ENCODE assay signal across 19 mouse cellular contexts in the genomic region with DNA sequence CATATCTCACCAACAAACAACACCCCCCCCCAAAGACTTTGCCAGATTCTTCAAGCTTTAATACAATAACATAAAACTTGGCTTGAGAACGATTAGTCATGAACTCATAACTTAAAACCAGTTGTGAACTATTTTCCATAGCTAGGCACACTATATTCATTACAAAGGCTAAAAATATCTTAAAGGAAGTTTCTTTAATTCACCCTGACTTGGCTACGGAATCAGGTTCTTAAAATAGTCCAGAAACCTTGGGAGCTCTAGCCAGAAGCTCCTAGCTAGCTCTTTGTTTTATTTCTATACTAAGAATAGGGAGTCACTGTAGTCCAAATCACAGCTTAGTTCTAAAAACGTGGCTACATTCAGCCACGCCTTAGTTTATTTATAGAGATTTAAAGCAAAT. TPM values are rescaled to one million over a fixed set of nuclear protein-coding genes. Genes with fewer than 3 reads are reported as not detected.
DNase-seq lines count a peak whose midpoint lies in the region; ATAC-seq and TF ChIP-seq lines count a peak whose summit lies in the region.
"Had no signal": no experiment of that assay in that cellular context is flagged by ENCODE, and none has a peak within 500 bp of the region (broad histone marks: within the 10 kb centered on the region; RNA-seq: fewer than 3 reads in every experiment).

No protein-coding gene starts in this region.

- intact Hi-C loops in heart, postnatal 25 days (cut with DNase I), result no loop called here

- peaks cover 6% of the 10 kb centered on the region; the same call in 1 of the 2 replicates for H3K36me3 ChIP-seq in midbrain, embryonic 11.5 days (ENCODE audit: control insufficient read depth, insufficient read depth, low read length)
- H3K36me3 ChIP-seq in midbrain, postnatal 0 days (ENCODE audit: insufficient read depth, low read length), result peaks cover 13% of the 10 kb centered on the region

- H3K4me3 ChIP-seq in midbrain, embryonic 11.5 days (ENCODE audit: low read depth, low read length), result no peak overlapping the region
- H3K4me3 ChIP-seq in midbrain, postnatal 0 days (ENCODE audit: low read depth, low read length), result no peak overlapping the region
- H3K4me3 ChIP-seq in embryonic fibroblast, embryonic 13.5 days (ENCODE audit: insufficient read depth, low read length), result no peak overlapping the region
- H3K4me3 ChIP-seq: forebrain, embryonic 15.5 days; intestine, embryonic 15.5 days; liver, embryonic 12.5 days; midbrain, embryonic 13.5 days had no signal

- no peaks in the 10 kb centered on the region for H3K27me3 ChIP-seq in midbrain, embryonic 11.5 days (ENCODE audit: control insufficient read depth, insufficient read depth, low read length)
- H3K27me3 ChIP-seq in midbrain, postnatal 0 days (ENCODE audit: insufficient read depth, low read length), result no peaks in the 10 kb centered on the region
- H3K27me3 ChIP-seq: forebrain, embryonic 15.5 days; intestine, embryonic 15.5 days; liver, embryonic 12.5 days; midbrain, embryonic 13.5 days; Patski had no signal

- no peaks in the 10 kb centered on the region for H3K9me3 ChIP-seq in midbrain, embryonic 11.5 days (ENCODE audit: control insufficient read depth, low read length)
- H3K9me3 ChIP-seq in midbrain, postnatal 0 days (ENCODE audit: low read length), result no peaks in the 10 kb centered on the region
- H3K9me3 ChIP-seq: forebrain, embryonic 15.5 days; intestine, embryonic 15.5 days; liver, embryonic 12.5 days; midbrain, embryonic 13.5 days had no signal

- 88% methylated on average over 4 of the region's 4 CpGs for WGBS in midbrain, embryonic 11.5 days
- 83% methylated on average over 4 of the region's 4 CpGs for WGBS in midbrain, postnatal 0 days

- H3K27ac ChIP-seq in midbrain, embryonic 11.5 days (ENCODE audit: low read depth, low read length), result no peak overlapping the region
- no peak overlapping the region for H3K27ac ChIP-seq in midbrain, postnatal 0 days (ENCODE audit: low read depth, low read length)
- peak overlapping the region; percentile 66 for H3K27ac ChIP-seq in embryonic fibroblast, embryonic 13.5 days (ENCODE audit: insufficient read depth, low read length)
- H3K27ac ChIP-seq: forebrain, embryonic 15.5 days; hindbrain, embryonic 14.5 days; intestine, embryonic 15.5 days; liver, embryonic 12.5 days; midbrain, embryonic 13.5 days had no signal

- 0 out of 2 replicates have a peak, but pooled peaks cover 2% of the 10 kb centered on the region for H3K4me1 ChIP-seq in midbrain, embryonic 11.5 days (ENCODE audit: control insufficient read depth, insufficient read depth, low read length)
- H3K4me1 ChIP-seq in midbrain, postnatal 0 days (ENCODE audit: insufficient read depth, low read length), result no peaks in the 10 kb centered on the region
- H3K4me1 ChIP-seq in embryonic fibroblast, embryonic 13.5 days (ENCODE audit: control insufficient read depth, insufficient read depth, low read length), result no peaks in the 10 kb centered on the region; the same call in 1 of the 2 replicates
- H3K4me1 ChIP-seq: intestine, embryonic 15.5 days had no signal

- H3K9ac ChIP-seq in midbrain, embryonic 11.5 days (ENCODE audit: low read length), result no peak overlapping the region
- H3K9ac ChIP-seq in midbrain, postnatal 0 days (replicated peaks; ENCODE audit: low read length, poor library complexity, severe bottlenecking), result no peak overlapping the region
- H3K9ac ChIP-seq: forebrain, embryonic 15.5 days; hindbrain, embryonic 14.5 days; intestine, embryonic 15.5 days; liver, embryonic 12.5 days; midbrain, embryonic 13.5 days had no signal

- no peak for TF ChIP-seq CTCF in midbrain, postnatal 0 days (IDR thresholded peaks at IDR 0.05)
- no peak for TF ChIP-seq CTCF in embryonic fibroblast, embryonic 13.5 days (IDR thresholded peaks at IDR 0.05; ENCODE audit: borderline replicate concordance, insufficient read depth, low read length)

- DNase-seq in heart, adult 9 months (ENCODE audit: low spot score in 2 of 2), result peak; percentile 36 to 49
- DNase-seq in heart, postnatal 25 days (ENCODE audit: low spot score), result no peak
- DNase-seq in midbrain, embryonic 11.5 days (ENCODE audit: low spot score, missing footprints), result peak; percentile 75
- no peak for DNase-seq in midbrain, postnatal 0 days (ENCODE audit: low spot score)
- DNase-seq in left cerebral cortex, adult 9 months (ENCODE audit: low spot score in 2 of 2), result no peak
- no peak for DNase-seq in c-Kit-positive CD71-positive TER-119-positive erythroid progenitor cells, embryonic 14.5 days (ENCODE audit: low spot score)
- DNase-seq: adrenal gland, postnatal 25 days; cerebellum, adult 9-10 months; kidney, adult 9 months; kidney, postnatal 25 days; lung, adult 2 months; thymus, postnatal 14 days had no signal

- ATAC-seq in midbrain, embryonic 11.5 days (ENCODE audit: low FRiP score), result no peak
- no peak for ATAC-seq in midbrain, postnatal 0 days (ENCODE audit: low FRiP score)
- ATAC-seq: forebrain, embryonic 15.5 days; intestine, embryonic 15.5 days; liver, embryonic 12.5 days; midbrain, embryonic 13.5 days; Patski had no signal

- no peak for TF ChIP-seq POLR2A in embryonic fibroblast, embryonic 13.5 days (IDR thresholded peaks at IDR 0.05; ENCODE audit: low read depth, low read length)

- H3K4me2 ChIP-seq in midbrain, embryonic 11.5 days, result no peak overlapping the region
- no peak overlapping the region for H3K4me2 ChIP-seq in midbrain, postnatal 0 days (ENCODE audit: low read depth, low read length, poor library complexity, severe bottlenecking)
- H3K4me2 ChIP-seq: forebrain, embryonic 15.5 days; hindbrain, embryonic 14.5 days; intestine, embryonic 15.5 days; liver, embryonic 12.5 days; midbrain, embryonic 13.5 days had no signal

RNA-seq across cellular contexts. Expression of gene Fkbp3, which starts 5.4 kb away (rescaled TPM):
- 100 to 1,000 TPM; 235 to 260 TPM for total RNA-seq in heart, postnatal 25 days (2021)
- polyA plus RNA-seq in midbrain, embryonic 11.5 days (2014; fragmentation: Nextera tagmentation; extraction: Ambion mirVana), result 793 and 830 TPM in 2 replicates
- total RNA-seq in midbrain, postnatal 0 days (2014; rRNA removed), result 164 and 285 TPM in 2 replicates
- 443 and 445 TPM in 2 replicates for polyA plus RNA-seq in midbrain, postnatal 0 days (2015; fragmentation: Nextera tagmentation; extraction: Ambion mirVana)
- polyA plus RNA-seq in embryonic fibroblast, embryonic 13.5 days (2011; ENCODE audit: insufficient read length, low read depth, missing spikeins), result 181 and 187 TPM in 2 replicates

RNA-seq across cellular contexts. Expression of gene Fancm, which starts 7.0 kb away (rescaled TPM):
- total RNA-seq in heart, postnatal 25 days (2021), result 1 to 10 TPM; 4.0 to 4.6 TPM
- polyA plus RNA-seq in midbrain, embryonic 11.5 days (2014; fragmentation: Nextera tagmentation; extraction: Ambion mirVana), result 9.5 and 11.3 TPM in 2 replicates
- 20.5 and 29.5 TPM in 2 replicates for total RNA-seq in midbrain, postnatal 0 days (2014; rRNA removed)
- polyA plus RNA-seq in midbrain, postnatal 0 days (2015; fragmentation: Nextera tagmentation; extraction: Ambion mirVana), result 6.5 and 7.9 TPM in 2 replicates
- 9.2 and 12.7 TPM in 2 replicates for polyA plus RNA-seq in embryonic fibroblast, embryonic 13.5 days (2011; ENCODE audit: insufficient read length, low read depth, missing spikeins)

RNA-seq across cellular contexts. Expression of gene Prpf39, which starts 32.3 kb away (rescaled TPM):
- 10 to 100 TPM; 12.1 to 12.7 TPM for total RNA-seq in heart, postnatal 25 days (2021)
- polyA plus RNA-seq in midbrain, embryonic 11.5 days (2014; fragmentation: Nextera tagmentation; extraction: Ambion mirVana), result 63.9 and 69.6 TPM in 2 replicates
- 38.3 and 52.2 TPM in 2 replicates for total RNA-seq in midbrain, postnatal 0 days (2014; rRNA removed)
- polyA plus RNA-seq in midbrain, postnatal 0 days (2015; fragmentation: Nextera tagmentation; extraction: Ambion mirVana), result 32.6 and 40.7 TPM in 2 replicates
- 55.9 and 61.0 TPM in 2 replicates for polyA plus RNA-seq in embryonic fibroblast, embryonic 13.5 days (2011; ENCODE audit: insufficient read length, low read depth, missing spikeins)

Comparison
In these comparisons a context has a peak if more than half of its experiments do, and no peak if none do; other contexts are left out.
1. DNase-seq: peak in heart, adult 9 months (2 of 2) and midbrain, embryonic 11.5 days (single experiment); none in heart, postnatal 25 days (single experiment), midbrain, postnatal 0 days (single experiment), left cerebral cortex, adult 9 months (0 of 2) and c-Kit-positive CD71-positive TER-119-positive erythroid progenitor cells, embryonic 14.5 days (single experiment).